Mouse (Mus musculus): ENCODE data around the gene Hes2. TPM values are rescaled to one million over a fixed set of nuclear protein-coding genes. Genes with fewer than 3 reads are reported as not detected.

The Hes2 gene
- polyA plus RNA-seq, 1 experiment from 2014 or later = not detected

GRCm38 (mm10) chr4:152162748-152163147 lies 4.1 kb downstream of the Hes2 start:
- no peak for DNase-seq (ENCODE audit: low spot score)
- H3K9ac ChIP-seq (ENCODE audit: low read depth, low read length) = no peak overlapping the region
- WGBS = 70% methylated on average over 2 of the region's 2 CpGs
- no peaks in the 10 kb centered on the region for H3K9me3 ChIP-seq (ENCODE audit: control insufficient read depth, low read length)
- no peak overlapping the region for H3K4me3 ChIP-seq (ENCODE audit: low read depth, low read length)
- H3K36me3 ChIP-seq (ENCODE audit: control insufficient read depth, insufficient read depth, low read length) = no peaks in the 10 kb centered on the region
- H3K4me1 ChIP-seq (replicated peaks; ENCODE audit: control insufficient read depth, insufficient read depth, low read length) = peaks cover 11% of the 10 kb centered on the region
- ATAC-seq (replicated peaks; ENCODE audit: low FRiP score) = no peak
- H3K4me2 ChIP-seq = no peak overlapping the region
- peaks cover 54% of the 10 kb centered on the region for H3K27me3 ChIP-seq (replicated peaks; ENCODE audit: control insufficient read depth, insufficient read depth, low read length)
- no peak overlapping the region for H3K27ac ChIP-seq (ENCODE audit: low read depth, low read length)

DNA sequence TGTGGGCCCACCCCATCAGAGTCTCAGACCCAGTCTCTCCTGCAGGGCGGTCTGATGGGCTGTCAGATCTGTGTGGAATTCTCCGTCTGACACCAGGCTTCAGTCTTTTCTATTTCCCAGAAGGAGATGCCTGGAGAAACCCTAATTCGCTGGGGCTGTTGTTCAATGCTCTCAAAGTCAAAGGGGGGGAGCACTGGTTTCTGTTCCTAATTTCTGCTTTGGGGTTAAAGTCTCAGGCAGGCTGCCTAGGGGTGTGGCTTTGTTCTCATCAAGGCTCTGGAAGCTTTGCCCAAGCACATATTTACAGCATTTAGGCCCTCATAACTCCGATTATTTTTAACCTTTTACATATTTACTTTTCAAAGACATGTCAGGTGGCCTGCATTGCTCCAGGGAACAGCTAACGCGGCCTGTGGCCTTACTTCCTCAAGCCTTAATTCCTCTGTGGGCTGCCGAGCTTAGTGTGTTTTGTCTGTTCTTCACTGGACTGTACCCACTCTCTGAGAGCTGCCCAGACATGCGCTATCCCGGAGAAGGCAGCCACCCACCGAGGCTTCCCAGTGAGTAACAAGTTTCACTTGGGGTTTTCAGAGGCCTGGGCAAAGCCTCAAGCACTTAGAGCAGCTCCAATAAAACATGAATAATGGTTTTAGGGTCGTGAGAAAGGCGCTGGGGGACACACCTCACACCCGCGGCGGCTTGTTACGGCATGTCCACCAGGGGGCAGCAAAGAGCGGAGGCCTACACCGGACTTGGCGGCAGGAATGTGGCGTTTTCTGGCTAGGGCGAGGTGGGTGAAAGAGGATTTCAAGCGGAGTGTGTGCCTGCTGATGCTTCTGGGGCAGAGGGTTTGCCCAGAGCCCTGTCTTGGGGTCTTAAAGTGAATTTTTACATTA lies 6.6 kb downstream of the Hes2 start:
- Histone ChIP-seq H3K4me3 (ENCODE audit: low read depth, low read length) (no peak overlapping the region), H3K9me3 (ENCODE audit: control insufficient read depth, low read length) (no peaks in the 10 kb centered on the region), H3K36me3 (ENCODE audit: control insufficient read depth, insufficient read depth, low read length) (no peaks in the 10 kb centered on the region), H3K4me2 (no peak overlapping the region), H3K9ac (ENCODE audit: low read depth, low read length) (no peak overlapping the region), H3K27ac (ENCODE audit: low read depth, low read length) (no peak overlapping the region), H3K27me3 (replicated peaks; ENCODE audit: control insufficient read depth, insufficient read depth, low read length) (peaks cover 28% of the 10 kb centered on the region), H3K4me1 (replicated peaks; ENCODE audit: control insufficient read depth, insufficient read depth, low read length) (no peaks in the 10 kb centered on the region)
- peak; percentile 75 for DNase-seq (ENCODE audit: low spot score)
- WGBS = 27% methylated on average over 22 of the region's 22 CpGs
- ATAC-seq (replicated peaks; ENCODE audit: low FRiP score) = peak; percentile 54; the same call in 1 of the 2 replicates

DNA sequence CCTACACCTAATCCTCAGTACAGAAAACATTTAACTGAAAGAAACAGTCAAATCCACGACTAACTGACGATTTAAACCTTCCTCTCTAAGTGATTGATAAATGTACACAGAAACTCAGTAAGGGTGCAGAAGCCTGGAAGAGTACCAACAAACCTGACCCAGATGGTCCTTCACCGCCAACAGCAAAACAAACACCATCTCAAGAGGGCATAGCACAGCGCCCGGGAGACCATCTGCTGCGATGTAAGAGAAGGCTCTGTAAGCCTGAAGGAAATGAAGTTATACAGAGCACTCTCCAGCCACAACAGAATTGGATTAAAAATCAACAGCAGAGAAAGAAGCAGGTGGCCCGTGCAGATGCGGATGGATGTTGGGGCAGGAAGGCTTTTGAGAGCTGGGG lies 9.4 kb downstream of the Hes2 start:
- 70% methylated on average over 8 of the region's 8 CpGs for WGBS
- ATAC-seq (replicated peaks; ENCODE audit: low FRiP score) (no peak), DNase-seq (ENCODE audit: low spot score) (no peak)
- H3K4me2 ChIP-seq = no peak overlapping the region
- no peak overlapping the region for H3K9ac ChIP-seq (ENCODE audit: low read depth, low read length)
- H3K4me3 ChIP-seq (ENCODE audit: low read depth, low read length) = no peak overlapping the region
- H3K4me1 ChIP-seq (replicated peaks; ENCODE audit: control insufficient read depth, insufficient read depth, low read length) = no peaks in the 10 kb centered on the region
- H3K27ac ChIP-seq (ENCODE audit: low read depth, low read length) = no peak overlapping the region
- H3K9me3 ChIP-seq (ENCODE audit: control insufficient read depth, low read length) = no peaks in the 10 kb centered on the region
- no peaks in the 10 kb centered on the region for H3K36me3 ChIP-seq (ENCODE audit: control insufficient read depth, insufficient read depth, low read length)
- H3K27me3 ChIP-seq (replicated peaks; ENCODE audit: control insufficient read depth, insufficient read depth, low read length) = peaks cover 3% of the 10 kb centered on the region; the same call in 1 of the 2 replicates

DNA sequence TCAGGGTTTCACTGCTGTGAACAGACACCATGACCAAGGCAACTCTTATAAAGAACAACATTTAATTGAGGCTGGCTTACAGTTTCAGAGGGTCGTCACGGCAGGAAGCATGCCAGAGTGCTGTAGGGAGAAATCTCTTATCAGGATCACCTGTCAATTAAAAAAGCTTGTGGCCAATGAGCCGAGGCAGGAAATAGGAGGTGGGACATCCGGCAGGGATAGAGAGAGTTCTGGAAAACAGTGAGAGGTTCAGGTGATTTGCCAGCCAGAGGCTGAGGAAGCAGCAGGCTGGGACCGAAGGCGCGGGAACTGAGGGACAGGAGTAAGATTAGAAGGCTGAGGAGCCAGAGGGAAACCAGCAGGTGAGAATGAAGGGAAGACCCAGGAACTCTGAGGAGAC lies 10.4 kb downstream of the Hes2 start:
- Histone ChIP-seq H3K36me3 (ENCODE audit: control insufficient read depth, insufficient read depth, low read length) (no peaks in the 10 kb centered on the region), H3K9ac (ENCODE audit: low read depth, low read length) (no peak overlapping the region), H3K27ac (ENCODE audit: low read depth, low read length) (no peak overlapping the region), H3K4me1 (replicated peaks; ENCODE audit: control insufficient read depth, insufficient read depth, low read length) (no peaks in the 10 kb centered on the region), H3K27me3 (replicated peaks; ENCODE audit: control insufficient read depth, insufficient read depth, low read length) (peaks cover 3% of the 10 kb centered on the region; the same call in 1 of the 2 replicates), H3K4me3 (ENCODE audit: low read depth, low read length) (no peak overlapping the region), H3K4me2 (no peak overlapping the region), H3K9me3 (ENCODE audit: control insufficient read depth, low read length) (no peaks in the 10 kb centered on the region)
- ATAC-seq (replicated peaks; ENCODE audit: low FRiP score) = no peak
- WGBS = 72% methylated on average over 7 of the region's 7 CpGs
- DNase-seq (ENCODE audit: low spot score) = no peak

DNA sequence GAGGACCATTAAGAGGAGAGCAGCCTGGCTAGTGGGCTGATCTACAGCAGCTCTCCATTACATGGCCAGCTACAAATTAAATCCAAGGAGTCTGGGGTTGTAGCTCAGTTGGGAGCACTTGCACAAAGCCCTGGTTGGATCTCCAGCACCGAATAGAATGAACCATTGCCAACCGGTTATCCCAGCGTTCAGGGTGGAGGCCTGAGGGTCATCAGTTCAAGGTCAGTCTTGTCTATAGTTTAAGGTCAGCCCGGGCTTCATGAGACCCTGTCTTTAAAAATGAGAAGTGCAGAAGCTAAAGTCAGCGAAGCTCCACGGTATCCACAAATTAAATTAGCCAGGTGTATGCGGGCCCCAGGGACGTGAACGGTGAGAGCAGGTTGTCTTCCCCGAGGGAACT lies 11.6 kb downstream of the Hes2 start:
- 72% methylated on average over 10 of the region's 10 CpGs for whole genome bisulfite sequencing
- DNase-seq (ENCODE audit: low spot score) = no peak
- Histone ChIP-seq H3K27me3 (replicated peaks; ENCODE audit: control insufficient read depth, insufficient read depth, low read length) (0 out of 2 replicates have a peak, but pooled peaks cover 3% of the 10 kb centered on the region), H3K9me3 (ENCODE audit: control insufficient read depth, low read length) (no peaks in the 10 kb centered on the region), H3K36me3 (ENCODE audit: control insufficient read depth, insufficient read depth, low read length) (no peaks in the 10 kb centered on the region), H3K9ac (ENCODE audit: low read depth, low read length) (no peak overlapping the region), H3K27ac (ENCODE audit: low read depth, low read length) (no peak overlapping the region), H3K4me1 (replicated peaks; ENCODE audit: control insufficient read depth, insufficient read depth, low read length) (no peaks in the 10 kb centered on the region), H3K4me2 (no peak overlapping the region), H3K4me3 (ENCODE audit: low read depth, low read length) (no peak overlapping the region)
- ATAC-seq (replicated peaks; ENCODE audit: low FRiP score) = no peak

DNA sequence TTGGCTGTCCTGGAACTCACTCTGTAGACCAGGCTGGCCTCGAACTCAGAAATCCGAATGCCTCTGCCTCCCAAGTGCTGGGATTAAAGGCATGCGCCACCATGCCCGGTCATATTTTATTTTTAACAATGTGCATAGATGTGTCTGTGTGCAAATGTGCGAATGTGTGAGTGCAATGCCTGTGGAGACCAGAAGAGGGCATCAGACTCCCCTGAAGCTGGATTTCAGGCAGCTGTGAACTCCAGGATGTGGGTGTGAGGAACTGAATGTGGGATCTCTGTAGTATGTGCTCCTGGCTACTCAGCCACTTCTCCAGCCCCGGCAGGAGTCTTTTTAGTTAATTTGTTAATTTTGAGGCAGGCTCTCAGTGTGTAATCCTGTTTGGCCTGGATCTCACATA lies 12.9 kb downstream of the Hes2 start:
- 79% methylated on average over 6 of the region's 6 CpGs for WGBS
- ATAC-seq (replicated peaks; ENCODE audit: low FRiP score) = no peak
- Histone ChIP-seq H3K36me3 (ENCODE audit: control insufficient read depth, insufficient read depth, low read length) (no peaks in the 10 kb centered on the region), H3K27ac (ENCODE audit: low read depth, low read length) (no peak overlapping the region), H3K9me3 (ENCODE audit: control insufficient read depth, low read length) (no peaks in the 10 kb centered on the region), H3K4me3 (ENCODE audit: low read depth, low read length) (no peak overlapping the region), H3K4me2 (no peak overlapping the region), H3K27me3 (replicated peaks; ENCODE audit: control insufficient read depth, insufficient read depth, low read length) (peaks cover 3% of the 10 kb centered on the region; the same call in 1 of the 2 replicates), H3K4me1 (replicated peaks; ENCODE audit: control insufficient read depth, insufficient read depth, low read length) (no peaks in the 10 kb centered on the region; the same call in 1 of the 2 replicates), H3K9ac (ENCODE audit: low read depth, low read length) (no peak overlapping the region)
- DNase-seq (ENCODE audit: low spot score) = no peak

GRCm38 (mm10) chr4:152173041-152173440 lies 14.4 kb downstream of the Hes2 start:
- no peak overlapping the region for H3K27ac ChIP-seq (ENCODE audit: low read depth, low read length)
- no peak overlapping the region for H3K4me2 ChIP-seq
- no peaks in the 10 kb centered on the region; the same call in 1 of the 2 replicates for H3K27me3 ChIP-seq (replicated peaks; ENCODE audit: control insufficient read depth, insufficient read depth, low read length)
- peaks cover 4% of the 10 kb centered on the region for H3K4me1 ChIP-seq (replicated peaks; ENCODE audit: control insufficient read depth, insufficient read depth, low read length)
- no peaks in the 10 kb centered on the region for H3K9me3 ChIP-seq (ENCODE audit: control insufficient read depth, low read length)
- H3K9ac ChIP-seq (ENCODE audit: low read depth, low read length) = no peak overlapping the region
- no peaks in the 10 kb centered on the region for H3K36me3 ChIP-seq (ENCODE audit: control insufficient read depth, insufficient read depth, low read length)
- 0% methylated on average over 5 of the region's 5 CpGs for WGBS
- H3K4me3 ChIP-seq (ENCODE audit: low read depth, low read length) = no peak overlapping the region
- no peak for ATAC-seq (replicated peaks; ENCODE audit: low FRiP score)
- DNase-seq (ENCODE audit: low spot score) = peak; percentile 73

DNA sequence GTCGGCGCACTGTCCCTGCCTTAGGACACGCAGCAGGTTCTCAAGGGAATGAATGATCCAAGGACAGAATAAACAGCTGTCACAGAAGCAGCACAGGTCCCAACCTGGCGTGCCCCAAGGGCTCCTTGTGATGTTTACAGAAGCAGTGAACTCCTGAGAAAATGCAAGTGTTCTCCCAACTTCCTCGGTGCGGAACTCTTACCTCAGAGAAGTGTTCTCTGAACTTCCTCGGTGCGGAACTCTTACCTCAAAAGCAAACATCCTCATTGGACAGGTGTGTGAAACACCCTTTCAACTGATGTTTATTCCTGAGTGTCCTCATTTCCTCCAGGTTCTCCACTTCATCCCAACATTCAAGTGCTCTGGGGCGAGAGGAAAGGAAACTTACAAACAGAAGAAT lies 15.3 kb downstream of the Hes2 start:
- ATAC-seq (replicated peaks; ENCODE audit: low FRiP score) (no peak), DNase-seq (ENCODE audit: low spot score) (no peak)
- WGBS = 82% methylated on average over 9 of the region's 9 CpGs
- Histone ChIP-seq H3K9me3 (ENCODE audit: control insufficient read depth, low read length) (no peaks in the 10 kb centered on the region), H3K4me1 (replicated peaks; ENCODE audit: control insufficient read depth, insufficient read depth, low read length) (peaks cover 9% of the 10 kb centered on the region), H3K4me3 (ENCODE audit: low read depth, low read length) (no peak overlapping the region), H3K27me3 (replicated peaks; ENCODE audit: control insufficient read depth, insufficient read depth, low read length) (peaks cover 2% of the 10 kb centered on the region), H3K9ac (ENCODE audit: low read depth, low read length) (no peak overlapping the region), H3K36me3 (ENCODE audit: control insufficient read depth, insufficient read depth, low read length) (no peaks in the 10 kb centered on the region), H3K4me2 (no peak overlapping the region), H3K27ac (ENCODE audit: low read depth, low read length) (no peak overlapping the region)

- Histone ChIP-seq H3K27me3 (replicated peaks; ENCODE audit: control insufficient read depth, insufficient read depth, low read length) (peaks cover 12% of the 10 kb centered on the region), H3K9ac (ENCODE audit: low read depth, low read length) (no peak overlapping the region), H3K4me3 (ENCODE audit: low read depth, low read length) (no peak overlapping the region), H3K9me3 (ENCODE audit: control insufficient read depth, low read length) (no peaks in the 10 kb centered on the region), H3K4me2 (peak overlapping the region; percentile 99; the same call in 1 of the 2 replicates), H3K27ac (ENCODE audit: low read depth, low read length) (peak overlapping the region; percentile 89; the same call in 1 of the 2 replicates), H3K36me3 (ENCODE audit: control insufficient read depth, insufficient read depth, low read length) (no peaks in the 10 kb centered on the region), H3K4me1 (replicated peaks; ENCODE audit: control insufficient read depth, insufficient read depth, low read length) (peaks cover 15% of the 10 kb centered on the region)
- DNase-seq (ENCODE audit: low spot score) = no peak
- no peak for ATAC-seq (replicated peaks; ENCODE audit: low FRiP score)
- 53% methylated on average over 3 of the region's 3 CpGs for WGBS
Observed at GRCm38 (mm10) chr4:152176638-152177037, 18.0 kb downstream of the Hes2 start.

Measured in liver, embryonic 11.5 days (tissue).